ENCODE assay signal across 10 mouse cellular contexts in genomic region chr12:5273316-5274047, GRCm38 (mm10).
DNase-seq lines count a peak whose midpoint lies in the region; ATAC-seq and TF ChIP-seq lines count a peak whose summit lies in the region.
"Had no signal": no experiment of that assay in that cellular context is flagged by ENCODE, and none has a peak within 500 bp of the region (broad histone marks: within the 10 kb centered on the region; RNA-seq: fewer than 3 reads in every experiment).

No protein-coding gene starts in this region.

- TF ChIP-seq CTCF in hindbrain, postnatal 0 days (IDR thresholded peaks at IDR 0.05; ENCODE audit: low read depth): no peak
- no peak for TF ChIP-seq CTCF in stomach, postnatal 0 days (IDR thresholded peaks at IDR 0.05; ENCODE audit: low read depth)

- no peaks in the 10 kb centered on the region for H3K36me3 ChIP-seq in hindbrain, postnatal 0 days (ENCODE audit: insufficient read depth, low read length)
- no peaks in the 10 kb centered on the region for H3K36me3 ChIP-seq in hindbrain, embryonic 13.5 days
- no peaks in the 10 kb centered on the region for H3K36me3 ChIP-seq in stomach, postnatal 0 days (ENCODE audit: control insufficient read depth, insufficient read depth, low read length)

- intact Hi-C loops in heart, postnatal 25 days (cut with DNase I): no loop called here

- H3K4me3 ChIP-seq in hindbrain, postnatal 0 days (ENCODE audit: low read length): no peak overlapping the region
- H3K4me3 ChIP-seq in hindbrain, embryonic 13.5 days: no peak overlapping the region
- no peak overlapping the region for H3K4me3 ChIP-seq in stomach, postnatal 0 days (ENCODE audit: low read depth, low read length)

- DNase-seq in adrenal gland, adult 2 months: peak; percentile 49
- DNase-seq in adrenal gland, adult 8-10 months: no peak
- peak; percentile 37 for DNase-seq in hindbrain, postnatal 0 days (ENCODE audit: low spot score)
- peak; percentile 33 for DNase-seq in adipocyte (ENCODE audit: low spot score)
- DNase-seq in heart, postnatal 25 days (ENCODE audit: low spot score): peak; percentile 18
- no peak for DNase-seq in thymus, postnatal 0 days (ENCODE audit: low spot score)
- DNase-seq in stomach, postnatal 0 days (ENCODE audit: low spot score): no peak
- DNase-seq: layer of hippocampus, postnatal 36 days had no signal

- H3K4me1 ChIP-seq in hindbrain, postnatal 0 days (ENCODE audit: insufficient read depth, low read length): peaks cover 34% of the 10 kb centered on the region
- H3K4me1 ChIP-seq in hindbrain, embryonic 13.5 days (replicated peaks): peaks cover 49% of the 10 kb centered on the region
- H3K4me1 ChIP-seq in stomach, postnatal 0 days (replicated peaks; ENCODE audit: control insufficient read depth, insufficient read depth): peaks cover 3% of the 10 kb centered on the region; the same call in 1 of the 2 replicates

- H3K9me3 ChIP-seq in hindbrain, postnatal 0 days (ENCODE audit: low read length): no peaks in the 10 kb centered on the region
- H3K9me3 ChIP-seq in hindbrain, embryonic 13.5 days: no peaks in the 10 kb centered on the region
- H3K9me3 ChIP-seq in stomach, postnatal 0 days (ENCODE audit: control insufficient read depth, low read length): no peaks in the 10 kb centered on the region

- no peak overlapping the region for H3K4me2 ChIP-seq in hindbrain, postnatal 0 days (ENCODE audit: low read depth, low read length)
- no peak overlapping the region for H3K4me2 ChIP-seq in hindbrain, embryonic 13.5 days
- no peak overlapping the region for H3K4me2 ChIP-seq in stomach, postnatal 0 days (replicated peaks; ENCODE audit: low read depth)

- H3K27ac ChIP-seq in hindbrain, postnatal 0 days: no peak overlapping the region; the same call in 1 of the 2 replicates
- no peak overlapping the region for H3K27ac ChIP-seq in hindbrain, embryonic 13.5 days
- no peak overlapping the region for H3K27ac ChIP-seq in stomach, postnatal 0 days (replicated peaks)

- H3K9ac ChIP-seq in hindbrain, postnatal 0 days (replicated peaks; ENCODE audit: low read length): no peak overlapping the region
- no peak overlapping the region for H3K9ac ChIP-seq in hindbrain, embryonic 13.5 days
- H3K9ac ChIP-seq in stomach, postnatal 0 days (ENCODE audit: low read length): no peak overlapping the region

- TF ChIP-seq EP300 in stomach, postnatal 0 days (optimal IDR thresholded peaks at IDR 0.05): no peak

- ATAC-seq in hindbrain, postnatal 0 days: 0 out of 2 replicates have a peak, but pooled peaks have one; percentile 4
- ATAC-seq in hindbrain, embryonic 13.5 days (ENCODE audit: low FRiP score): no peak
- ATAC-seq in stomach, postnatal 0 days (ENCODE audit: low FRiP score, low TSS enrichment): no peak
- ATAC-seq: Patski had no signal

- 58% methylated on average over 4 of the region's 4 CpGs for WGBS in hindbrain, postnatal 0 days
- 91% methylated on average over 4 of the region's 4 CpGs for WGBS in hindbrain, embryonic 13.5 days
- WGBS in stomach, postnatal 0 days: 58% methylated on average over 4 of the region's 4 CpGs

- no peaks in the 10 kb centered on the region for H3K27me3 ChIP-seq in hindbrain, postnatal 0 days (ENCODE audit: insufficient read depth, low read length)
- H3K27me3 ChIP-seq in hindbrain, embryonic 13.5 days: no peaks in the 10 kb centered on the region
- no peaks in the 10 kb centered on the region for H3K27me3 ChIP-seq in stomach, postnatal 0 days (ENCODE audit: control insufficient read depth, insufficient read depth, low read length)
- H3K27me3 ChIP-seq: Patski had no signal

Comparison
In these comparisons a context has a peak if more than half of its experiments do, and no peak if none do; other contexts are left out.
1. DNase-seq: peak in adrenal gland, adult 2 months (single experiment), hindbrain, postnatal 0 days (single experiment), adipocyte (single experiment) and heart, postnatal 25 days (single experiment); none in adrenal gland, adult 8-10 months (single experiment), thymus, postnatal 0 days (single experiment) and stomach, postnatal 0 days (single experiment).